Mouse (Mus musculus): Measurements from ENCODE around the gene Cxcr5.
A peak's percentile ranks its signal among the peaks of the same experiment; 100 is the strongest.

- TF ChIP-seq CTCF (IDR thresholded peaks at IDR 0.05; ENCODE audit: control insufficient read depth, insufficient read depth, insufficient read length) (peak; percentile 92), USF1 (IDR thresholded peaks at IDR 0.05; ENCODE audit: low read depth) (no peak), MYOG (IDR thresholded peaks at IDR 0.05; ENCODE audit: control insufficient read depth, extremely low read depth, insufficient read length) (no peak)
Observed at GRCm38 (mm10) chr9:44479628-44480428, 81.8 kb downstream of the Cxcr5 start.

All from C2C12 (cell line).